Mouse (Mus musculus): ENCODE measurements around the gene Spag7. TPM values are rescaled to one million over a fixed set of nuclear protein-coding genes. Genes with fewer than 3 reads are reported as not detected.
A peak's percentile ranks its signal among the peaks of the same experiment; 100 is the strongest.

Gene Spag7
- polyA plus RNA-seq, 1 experiment, result 36.6 TPM

GRCm38 (mm10) chr11:70635601-70636000 is 33.6 kb downstream of the Spag7 start:
- 69% methylated on average over 4 of the region's 4 CpGs for WGBS
- Histone ChIP-seq H3K27me3 (ENCODE audit: control insufficient read depth, insufficient read depth, low read length) (no peaks in the 10 kb centered on the region), H3K4me1 (ENCODE audit: control insufficient read depth, insufficient read depth, insufficient read length, low read length) (no peaks in the 10 kb centered on the region), H3K4me3 (ENCODE audit: low read depth, low read length) (no peak overlapping the region), H3K27ac (ENCODE audit: insufficient read depth, low read depth, low read length) (no peak overlapping the region), H3K36me3 (ENCODE audit: control insufficient read depth, insufficient read depth, low read length) (no peaks in the 10 kb centered on the region)
- TF ChIP-seq POLR2A (IDR thresholded peaks at IDR 0.05; ENCODE audit: low read depth, low read length) (no peak), CTCF (IDR thresholded peaks at IDR 0.05; ENCODE audit: extremely low read depth, insufficient read length, insufficient replicate concordance, low read depth, low read length) (no peak)

- Histone ChIP-seq H3K4me1 (ENCODE audit: control insufficient read depth, insufficient read depth, insufficient read length, low read length) (peaks cover 13% of the 10 kb centered on the region; the same call in 1 of the 2 replicates), H3K27me3 (ENCODE audit: control insufficient read depth, insufficient read depth, low read length) (no peaks in the 10 kb centered on the region), H3K4me3 (ENCODE audit: low read depth, low read length) (no peak overlapping the region), H3K36me3 (ENCODE audit: control insufficient read depth, insufficient read depth, low read length) (no peaks in the 10 kb centered on the region), H3K27ac (ENCODE audit: insufficient read depth, low read depth, low read length) (peak overlapping the region; percentile 93)
- 28% methylated on average over 7 of the region's 7 CpGs for WGBS
- TF ChIP-seq POLR2A (IDR thresholded peaks at IDR 0.05; ENCODE audit: low read depth, low read length) (peak; percentile 61; the same call in 1 of the 2 replicates), CTCF (IDR thresholded peaks at IDR 0.05; ENCODE audit: extremely low read depth, insufficient read length, insufficient replicate concordance, low read depth, low read length) (no peak)
Measured at GRCm38 (mm10) chr11:70630129-70630528, 39.1 kb downstream of the Spag7 start.

GRCm38 (mm10) chr11:70629557-70629956 is 39.7 kb downstream of the Spag7 start:
- Histone ChIP-seq H3K27ac (ENCODE audit: insufficient read depth, low read depth, low read length) (peak overlapping the region; percentile 93; the same call in 1 of the 2 replicates), H3K4me3 (ENCODE audit: low read depth, low read length) (no peak overlapping the region), H3K27me3 (ENCODE audit: control insufficient read depth, insufficient read depth, low read length) (no peaks in the 10 kb centered on the region), H3K36me3 (ENCODE audit: control insufficient read depth, insufficient read depth, low read length) (no peaks in the 10 kb centered on the region), H3K4me1 (ENCODE audit: control insufficient read depth, insufficient read depth, insufficient read length, low read length) (peaks cover 13% of the 10 kb centered on the region; the same call in 1 of the 2 replicates)
- TF ChIP-seq CTCF (IDR thresholded peaks at IDR 0.05; ENCODE audit: extremely low read depth, insufficient read length, insufficient replicate concordance, low read depth, low read length), result no peak
- no peak for TF ChIP-seq POLR2A (IDR thresholded peaks at IDR 0.05; ENCODE audit: low read depth, low read length)
- WGBS, result 26% methylated on average over 5 of the region's 5 CpGs

GRCm38 (mm10) chr11:70628431-70628830 is 40.8 kb downstream of the Spag7 start:
- Histone ChIP-seq H3K36me3 (ENCODE audit: control insufficient read depth, insufficient read depth, low read length) (no peaks in the 10 kb centered on the region), H3K27me3 (ENCODE audit: control insufficient read depth, insufficient read depth, low read length) (no peaks in the 10 kb centered on the region), H3K4me3 (ENCODE audit: low read depth, low read length) (no peak overlapping the region), H3K27ac (ENCODE audit: insufficient read depth, low read depth, low read length) (no peak overlapping the region), H3K4me1 (ENCODE audit: control insufficient read depth, insufficient read depth, insufficient read length, low read length) (peaks cover 16% of the 10 kb centered on the region; the same call in 1 of the 2 replicates)
- WGBS, result 65% methylated on average over 2 of the region's 2 CpGs
- no peak for TF ChIP-seq POLR2A (IDR thresholded peaks at IDR 0.05; ENCODE audit: low read depth, low read length)
- no peak for TF ChIP-seq CTCF (IDR thresholded peaks at IDR 0.05; ENCODE audit: extremely low read depth, insufficient read length, insufficient replicate concordance, low read depth, low read length)

- Histone ChIP-seq H3K4me3 (ENCODE audit: low read depth, low read length) (no peak overlapping the region), H3K27ac (ENCODE audit: insufficient read depth, low read depth, low read length) (peak overlapping the region; percentile 81), H3K4me1 (ENCODE audit: control insufficient read depth, insufficient read depth, insufficient read length, low read length) (peaks cover 25% of the 10 kb centered on the region), H3K36me3 (ENCODE audit: control insufficient read depth, insufficient read depth, low read length) (no peaks in the 10 kb centered on the region), H3K27me3 (ENCODE audit: control insufficient read depth, insufficient read depth, low read length) (no peaks in the 10 kb centered on the region)
- TF ChIP-seq POLR2A (IDR thresholded peaks at IDR 0.05; ENCODE audit: low read depth, low read length) (no peak), CTCF (IDR thresholded peaks at IDR 0.05; ENCODE audit: extremely low read depth, insufficient read length, insufficient replicate concordance, low read depth, low read length) (no peak)
- WGBS, result 39% methylated on average over 4 of the region's 4 CpGs
Measured at GRCm38 (mm10) chr11:70626877-70627276, 42.3 kb downstream of the Spag7 start.

GRCm38 (mm10) chr11:70625473-70625872 is 43.7 kb downstream of the Spag7 start:
- Histone ChIP-seq H3K36me3 (ENCODE audit: control insufficient read depth, insufficient read depth, low read length) (no peaks in the 10 kb centered on the region), H3K4me3 (ENCODE audit: low read depth, low read length) (no peak overlapping the region), H3K27ac (ENCODE audit: insufficient read depth, low read depth, low read length) (no peak overlapping the region), H3K4me1 (ENCODE audit: control insufficient read depth, insufficient read depth, insufficient read length, low read length) (peaks cover 29% of the 10 kb centered on the region), H3K27me3 (ENCODE audit: control insufficient read depth, insufficient read depth, low read length) (no peaks in the 10 kb centered on the region)
- TF ChIP-seq CTCF (IDR thresholded peaks at IDR 0.05; ENCODE audit: extremely low read depth, insufficient read length, insufficient replicate concordance, low read depth, low read length) (peak; percentile 70; the same call in 1 of the 2 replicates), POLR2A (IDR thresholded peaks at IDR 0.05; ENCODE audit: low read depth, low read length) (no peak)
- WGBS, result 44% methylated on average over 4 of the region's 4 CpGs

GRCm38 (mm10) chr11:70623053-70623742 is 46.0 kb downstream of the Spag7 start:
- 44% methylated on average over 10 of the region's 10 CpGs for WGBS
- Histone ChIP-seq H3K27me3 (ENCODE audit: control insufficient read depth, insufficient read depth, low read length) (no peaks in the 10 kb centered on the region), H3K4me1 (ENCODE audit: control insufficient read depth, insufficient read depth, insufficient read length, low read length) (peaks cover 27% of the 10 kb centered on the region), H3K4me3 (ENCODE audit: low read depth, low read length) (no peak overlapping the region), H3K36me3 (ENCODE audit: control insufficient read depth, insufficient read depth, low read length) (no peaks in the 10 kb centered on the region), H3K27ac (ENCODE audit: insufficient read depth, low read depth, low read length) (no peak overlapping the region)
- TF ChIP-seq CTCF (IDR thresholded peaks at IDR 0.05; ENCODE audit: extremely low read depth, insufficient read length, insufficient replicate concordance, low read depth, low read length), result peak; percentile 51; the same call in 1 of the 2 replicates
- TF ChIP-seq POLR2A (IDR thresholded peaks at IDR 0.05; ENCODE audit: low read depth, low read length), result no peak
